Mouse (Mus musculus): Measurements from ENCODE around the gene Pde4b. TPM values are rescaled to one million over a fixed set of nuclear protein-coding genes. Genes with fewer than 3 reads are reported as not detected.
A peak's percentile ranks its signal among the peaks of the same experiment; 100 is the strongest.

Gene Pde4b
- total RNA-seq, 2 experiments from 2014 or later: 59.9 to 62.5 TPM

DNA sequence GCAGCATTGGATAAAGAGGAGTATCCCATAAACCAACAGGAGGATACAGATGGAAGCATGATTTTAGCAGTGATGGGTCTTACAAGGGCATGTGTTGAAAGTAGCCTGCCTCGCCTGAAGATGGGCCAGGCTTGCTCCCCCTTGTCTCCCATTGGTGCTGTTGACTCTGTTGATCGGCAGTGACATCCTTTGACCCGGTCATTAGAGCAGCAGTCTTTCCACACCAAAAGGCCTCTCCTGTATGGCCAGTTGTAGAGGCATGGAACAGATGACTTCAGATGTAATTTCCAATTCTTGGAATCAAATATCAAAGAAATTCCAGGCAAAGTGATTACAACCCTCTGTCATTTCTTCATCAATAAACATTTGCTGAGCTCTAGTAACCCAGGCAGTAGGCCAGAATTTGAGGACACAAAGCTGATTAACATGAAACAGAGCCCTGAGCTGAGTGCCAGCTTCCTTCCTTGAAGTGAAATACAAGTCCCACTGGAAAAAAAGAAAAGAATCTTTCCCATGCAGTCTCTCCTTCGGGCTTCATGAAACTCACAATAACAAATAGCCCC is 550.1 kb downstream of the Pde4b start:
- intact Hi-C loops (cut with DNase I): no loop called here
- Histone ChIP-seq H3K27ac (no peak overlapping the region), H3K4me3 (no peak overlapping the region)
- no peak for DNase-seq
- TF ChIP-seq CTCF (IDR thresholded peaks at IDR 0.05): no peak

DNA sequence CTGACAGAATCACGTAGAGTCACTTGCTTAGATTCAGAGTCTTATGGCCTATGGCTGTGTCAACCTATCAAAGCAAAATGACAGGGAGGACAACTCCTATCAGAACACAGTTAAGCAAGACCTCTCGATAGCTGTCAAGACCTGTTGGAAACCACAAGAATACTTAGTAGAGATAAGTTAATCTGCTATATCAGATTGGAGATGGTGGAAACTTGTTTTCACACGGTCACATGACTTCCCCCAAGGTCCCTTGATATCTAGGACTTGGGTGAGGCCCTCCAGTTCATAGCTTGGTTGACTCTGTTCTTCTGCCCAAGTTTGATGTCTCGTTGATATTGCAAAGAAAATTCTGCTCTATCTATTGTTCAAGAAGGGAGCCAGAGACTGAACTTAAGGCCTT is 553.6 kb downstream of the Pde4b start:
- intact Hi-C loops (cut with DNase I): no loop called here
- H3K4me3 ChIP-seq: no peak overlapping the region
- no peak for TF ChIP-seq CTCF (IDR thresholded peaks at IDR 0.05)
- H3K27ac ChIP-seq: no peak overlapping the region
- no peak for DNase-seq

DNA sequence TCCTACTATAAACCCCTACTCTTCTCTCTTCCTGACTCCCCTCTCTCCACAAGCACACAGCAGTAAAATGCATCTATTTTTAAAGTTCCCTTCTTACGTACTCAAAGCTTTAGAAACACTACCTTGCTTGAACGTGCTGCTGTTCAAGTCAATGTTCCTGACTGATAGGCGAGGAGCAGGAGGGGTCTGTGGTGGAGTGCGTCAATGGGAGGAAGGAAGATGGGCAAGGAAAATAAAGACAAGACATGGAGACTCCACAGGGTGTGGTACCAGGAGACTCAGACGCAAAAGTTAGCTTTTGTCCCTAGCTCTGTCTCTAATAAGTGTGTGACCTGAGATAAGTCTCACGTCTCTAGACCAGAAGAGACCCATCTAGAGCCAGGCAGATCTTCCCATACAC is 556.7 kb downstream of the Pde4b start:
- Histone ChIP-seq H3K4me3 (no peak overlapping the region), H3K27ac (no peak overlapping the region)
- no peak for TF ChIP-seq CTCF (IDR thresholded peaks at IDR 0.05)
- no peak for DNase-seq
- intact Hi-C loops (cut with DNase I): no loop called here

DNA sequence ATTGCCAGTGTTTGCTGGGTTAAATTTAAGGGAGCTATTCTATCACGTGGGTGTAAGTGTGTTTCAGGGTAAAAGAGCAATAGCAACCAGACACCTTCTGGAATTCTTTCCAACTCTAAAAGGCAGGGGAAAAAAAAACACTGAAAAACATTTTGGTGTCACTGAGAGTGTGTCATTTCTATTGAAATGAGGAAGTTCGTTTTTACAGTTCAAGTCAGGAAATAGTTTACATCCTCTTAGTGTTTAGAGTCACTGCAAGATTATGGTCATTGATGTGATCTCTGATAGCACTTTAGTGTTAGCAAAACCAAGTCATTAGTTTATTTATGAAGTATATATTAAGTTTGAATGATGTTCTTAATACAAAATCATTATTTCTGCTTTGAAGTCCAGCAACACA is 559.7 kb downstream of the Pde4b start:
- no peak overlapping the region for H3K27ac ChIP-seq
- TF ChIP-seq CTCF (IDR thresholded peaks at IDR 0.05): no peak
- H3K4me3 ChIP-seq: no peak overlapping the region
- no peak for DNase-seq
- intact Hi-C loops (cut with DNase I): no loop called here

DNA sequence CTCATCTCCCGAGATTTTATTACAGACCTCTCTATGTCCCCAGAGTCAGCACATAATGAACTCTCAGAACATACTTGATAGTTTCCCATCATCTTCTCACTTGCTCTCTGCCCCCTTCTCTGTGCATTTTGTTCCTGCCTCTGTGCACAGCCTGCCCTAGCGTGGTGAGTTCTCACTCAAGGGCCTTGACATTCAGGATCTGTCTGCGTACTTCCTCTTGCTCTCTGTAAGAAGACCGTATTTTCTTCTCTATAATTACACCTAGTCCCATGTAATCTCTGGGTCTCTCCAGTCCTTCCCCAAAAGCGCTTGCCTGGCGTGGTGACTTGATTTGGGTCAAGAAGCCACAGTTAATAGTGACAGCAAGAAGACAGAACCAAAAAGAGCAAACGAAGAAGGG is 568.0 kb downstream of the Pde4b start:
- intact Hi-C loops (cut with DNase I): loop anchor here (1.0 kb wide), 1 partner anchor 169 kb away; no protein-coding TSS in a partner anchor
- no peak for DNase-seq
- no peak for TF ChIP-seq CTCF (IDR thresholded peaks at IDR 0.05)
- no peak overlapping the region for H3K27ac ChIP-seq
- H3K4me3 ChIP-seq: no peak overlapping the region

DNA sequence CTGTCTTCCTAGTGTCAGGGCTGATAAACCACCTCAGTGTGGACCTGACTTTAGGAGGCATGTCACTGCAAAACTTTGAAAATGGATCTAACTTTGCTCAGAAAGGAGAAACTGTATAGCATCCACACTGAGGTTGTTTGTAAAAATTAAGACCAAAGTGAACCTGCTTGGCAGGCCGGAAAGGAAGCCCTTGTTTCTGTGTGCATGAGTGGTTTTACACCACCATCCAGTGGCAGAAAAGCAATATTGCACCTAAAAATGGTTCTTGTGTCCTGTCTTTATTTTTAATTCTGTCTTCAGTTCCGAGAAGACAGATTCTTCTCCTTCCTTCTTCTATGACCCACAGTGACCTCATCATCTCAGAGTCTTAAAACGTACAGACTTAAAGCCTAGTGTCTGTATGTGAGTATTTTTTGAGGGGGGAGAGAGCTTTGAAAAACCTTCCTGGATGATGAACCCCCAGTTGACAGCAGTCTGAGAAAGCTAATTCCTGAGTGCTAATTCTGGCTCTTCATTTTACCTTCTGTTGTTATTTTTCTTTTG is 569.2 kb downstream of the Pde4b start:
- Histone ChIP-seq H3K27ac (no peak overlapping the region), H3K4me3 (no peak overlapping the region)
- intact Hi-C loops (cut with DNase I): loop anchor here (1.0 kb wide), 2 partner anchors 163 to 427 kb away; no protein-coding TSS in a partner anchor
- peak; percentile 83 for TF ChIP-seq CTCF (IDR thresholded peaks at IDR 0.05)
- DNase-seq: peak; percentile 26

Other genes starting within 250 kb of the Pde4b start
- gene B020004J07Rik, start 243.5 kb upstream of the Pde4b start, total RNA-seq (2021): not detected
- not detected for gene C130073F10Rik, start 193.8 kb upstream of the Pde4b start, total RNA-seq (2021)
- not detected for gene Gm12800, start 178.4 kb upstream of the Pde4b start, total RNA-seq (2021)
- not detected for gene Gm12794, start 147.1 kb upstream of the Pde4b start, total RNA-seq (2021)
- gene Gm12790, start 106.5 kb upstream of the Pde4b start, total RNA-seq (2021): not detected
- gene Gm12789, start 100.9 kb upstream of the Pde4b start, total RNA-seq (2021): not detected

All from gastrocnemius, adult 2 months (tissue).